Mouse (Mus musculus): Measurements from ENCODE around the gene Phka2.

Gene Phka2

DNA sequence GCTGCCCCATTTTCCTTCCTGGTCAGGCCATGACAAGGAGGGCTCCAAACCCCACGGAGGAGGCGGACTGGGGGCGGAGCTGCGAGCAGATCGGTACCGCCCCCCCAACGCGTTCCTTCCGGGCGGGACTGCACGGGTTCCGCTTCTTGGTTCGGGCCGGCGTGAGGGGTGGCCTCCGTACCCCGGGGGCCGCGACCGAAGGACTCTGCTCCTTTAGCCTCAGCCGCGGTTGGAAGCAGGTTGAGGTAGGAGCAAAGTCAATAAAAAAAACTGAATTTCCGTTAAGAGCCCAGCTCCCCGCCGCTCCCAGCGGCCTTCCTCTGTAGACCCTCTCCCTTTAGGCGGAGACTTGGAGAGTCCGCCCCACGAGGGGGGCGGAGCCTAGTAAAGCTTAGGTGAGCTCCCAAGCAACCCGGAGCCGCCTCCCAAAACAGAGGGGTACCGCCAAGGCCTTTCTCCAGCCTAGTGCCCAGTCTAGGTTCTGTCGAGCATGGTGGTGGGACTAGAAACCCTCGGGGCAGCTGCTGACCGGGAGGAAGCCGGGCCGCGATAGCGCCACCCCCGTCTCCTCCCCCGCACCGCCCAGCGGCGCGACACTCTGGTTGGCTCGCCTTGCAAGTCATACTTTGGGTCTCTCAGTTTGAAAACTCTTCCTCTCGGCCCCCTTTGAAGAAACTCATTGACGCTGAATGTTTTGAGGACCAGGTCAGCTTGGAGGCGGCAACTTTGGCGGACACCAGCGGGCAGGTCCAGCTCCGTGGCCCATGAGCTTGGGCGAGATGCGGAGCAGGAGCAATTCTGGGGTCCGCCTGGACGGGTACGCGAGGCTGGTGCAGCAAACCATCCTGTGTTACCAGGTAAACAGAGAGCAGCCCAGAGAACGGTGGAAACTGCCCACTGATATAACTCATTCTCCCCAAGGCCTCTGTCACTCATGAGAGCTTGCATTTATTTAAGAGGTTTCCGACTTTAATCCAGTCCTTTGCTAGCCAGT, at the start of gene Phka2:
Gene Phka2, plus strand, starts transcription at position 119 of the 994 bp plus-strand sequence.
- DNase-seq (ENCODE audit: low spot score in 2 of 2): peak; percentile 63 to 72

DNA sequence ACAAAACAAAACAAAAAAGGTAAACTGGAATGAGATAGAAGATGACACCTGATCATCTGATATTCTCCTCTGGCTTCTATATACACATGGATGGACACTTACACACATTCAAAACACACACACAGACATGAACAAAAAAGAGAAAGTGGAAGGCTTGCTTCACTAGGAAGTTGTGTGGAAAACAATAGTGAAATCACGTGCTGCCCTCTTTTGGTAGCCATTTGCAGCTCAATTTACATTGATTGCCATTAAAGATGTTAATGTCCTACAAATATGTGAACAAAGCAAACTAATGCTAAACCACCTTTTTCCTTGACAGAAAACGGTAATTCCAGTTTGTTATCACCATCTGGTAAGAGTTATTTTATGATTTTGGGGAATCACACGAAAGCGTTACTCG, 46.3 kb upstream of the Phka2 start:
- no peak for DNase-seq (ENCODE audit: low spot score in 2 of 2)

DNA sequence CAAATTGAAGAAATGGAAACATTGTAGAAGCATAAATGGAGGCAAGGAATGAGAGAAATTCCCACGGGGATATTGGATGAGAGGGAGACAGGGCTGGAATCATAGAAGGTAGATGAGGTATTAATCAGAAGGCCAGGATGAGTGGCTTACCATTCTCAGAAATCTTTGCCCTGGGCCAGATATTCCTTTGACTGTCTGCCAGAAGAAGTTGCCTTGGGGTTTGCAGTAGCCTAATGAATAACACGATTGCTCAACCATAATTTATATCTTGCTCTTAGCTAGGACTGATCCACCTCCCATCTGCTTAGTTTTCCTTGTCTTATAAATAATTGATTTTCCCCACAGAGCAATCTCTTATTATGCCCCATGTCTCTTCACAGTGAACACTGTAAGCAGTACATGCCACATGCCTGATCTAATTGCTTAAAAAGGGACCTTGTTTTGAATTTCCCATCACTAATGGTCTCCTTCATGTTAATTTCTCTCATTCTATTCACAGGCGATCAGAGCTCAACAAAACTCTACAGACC, 30.6 kb upstream of the Phka2 start:
- DNase-seq (ENCODE audit: low spot score in 2 of 2): no peak

DNA sequence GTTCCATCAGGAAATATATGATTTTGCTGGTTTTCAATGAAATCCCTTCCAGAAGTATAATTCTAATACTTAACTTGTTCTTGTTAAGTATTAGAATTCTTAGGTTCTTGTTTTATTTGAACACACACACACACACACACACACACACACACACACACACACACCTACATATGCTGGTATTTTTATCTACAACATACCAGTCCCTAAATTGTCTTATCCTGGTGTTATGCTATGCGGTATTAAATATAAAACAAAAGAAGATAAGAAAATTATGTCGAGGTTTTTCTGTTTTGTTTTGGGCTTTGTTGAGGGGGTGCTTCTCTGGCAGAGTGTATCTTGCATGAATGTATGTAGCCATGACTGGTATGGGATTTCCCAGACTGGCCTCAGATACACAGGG, 12.2 kb upstream of the Phka2 start:
- no peak for DNase-seq (ENCODE audit: low spot score in 2 of 2)

DNA sequence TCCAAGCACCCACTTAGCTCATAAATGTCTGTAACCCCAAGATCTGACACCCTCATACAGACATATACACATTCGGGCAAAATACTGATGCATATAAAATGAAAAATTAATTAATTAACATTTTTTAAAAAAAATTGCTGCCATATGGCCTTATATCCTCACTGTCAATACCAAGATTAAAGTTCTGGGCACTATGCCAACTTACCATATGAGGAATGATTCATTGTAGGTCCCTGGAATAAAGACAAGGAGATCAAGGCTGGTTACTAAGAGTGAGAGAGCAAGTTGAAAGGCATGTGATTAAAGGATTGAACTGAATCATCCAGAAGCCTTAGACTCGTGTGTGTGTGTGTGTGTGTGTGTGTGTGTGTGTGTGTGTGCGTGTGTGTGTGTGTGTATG, 7.6 kb upstream of the Phka2 start:
- no peak for DNase-seq (ENCODE audit: low spot score in 2 of 2)

DNA sequence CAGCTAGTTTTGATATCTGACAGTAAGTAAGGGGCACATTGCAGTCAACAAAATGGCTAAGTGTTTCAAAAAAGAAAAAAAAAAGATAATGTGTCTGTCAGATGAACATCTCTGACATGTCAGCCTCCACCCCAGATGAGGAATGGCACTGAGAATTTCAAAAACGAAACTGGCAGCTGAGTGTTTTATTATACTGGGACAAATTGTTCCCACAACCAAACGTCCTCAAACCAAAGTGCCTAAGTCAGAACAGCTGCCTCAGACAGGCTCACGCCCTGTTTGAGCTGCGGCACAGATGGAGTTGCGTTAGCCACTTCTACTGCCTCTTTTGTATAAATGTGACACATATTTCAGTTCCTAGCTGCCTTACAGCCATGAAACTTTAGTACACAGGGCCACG, 7.0 kb upstream of the Phka2 start:
- no peak for DNase-seq (ENCODE audit: low spot score in 2 of 2)

DNA sequence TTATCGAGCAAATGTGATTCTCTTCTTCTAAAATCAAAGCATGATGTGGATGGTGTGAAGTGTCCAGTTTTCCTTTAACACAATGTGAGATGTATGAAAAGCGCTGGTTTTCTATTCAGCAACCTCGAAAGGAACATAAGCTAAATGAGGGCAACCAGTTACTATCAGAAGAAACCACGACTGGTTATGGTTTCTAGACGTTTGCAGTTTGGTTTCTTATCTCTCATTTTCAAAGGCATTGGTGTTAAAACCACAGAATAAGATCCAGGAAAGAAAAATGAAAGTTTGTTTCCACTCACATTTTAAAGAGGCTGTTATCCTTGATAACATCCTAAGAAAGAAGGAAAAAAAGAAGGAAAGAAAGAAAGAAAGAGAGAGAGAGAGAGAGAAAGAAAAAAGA, 5.5 kb upstream of the Phka2 start:
- DNase-seq (ENCODE audit: low spot score in 2 of 2): no peak

DNA sequence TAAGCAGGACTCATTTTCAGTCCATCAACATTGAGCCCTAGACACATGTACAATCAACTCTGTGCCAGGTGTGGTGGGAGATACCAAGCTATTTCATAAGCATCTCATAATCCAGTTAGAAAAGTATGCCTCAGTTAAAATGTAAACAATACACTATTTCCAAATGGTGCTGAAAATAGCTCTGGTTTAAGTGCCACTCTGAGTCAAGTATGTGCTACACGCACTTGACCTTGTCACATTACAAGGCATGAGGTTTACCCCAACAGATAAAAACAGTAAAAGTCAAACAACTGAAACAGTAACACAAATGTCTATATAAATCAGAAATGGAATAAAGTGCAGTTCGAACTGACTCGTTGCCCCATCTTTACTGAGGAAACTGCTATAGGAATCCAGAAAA, 871 bp upstream of the Phka2 start:
- DNase-seq (ENCODE audit: low spot score in 2 of 2): no peak

DNA sequence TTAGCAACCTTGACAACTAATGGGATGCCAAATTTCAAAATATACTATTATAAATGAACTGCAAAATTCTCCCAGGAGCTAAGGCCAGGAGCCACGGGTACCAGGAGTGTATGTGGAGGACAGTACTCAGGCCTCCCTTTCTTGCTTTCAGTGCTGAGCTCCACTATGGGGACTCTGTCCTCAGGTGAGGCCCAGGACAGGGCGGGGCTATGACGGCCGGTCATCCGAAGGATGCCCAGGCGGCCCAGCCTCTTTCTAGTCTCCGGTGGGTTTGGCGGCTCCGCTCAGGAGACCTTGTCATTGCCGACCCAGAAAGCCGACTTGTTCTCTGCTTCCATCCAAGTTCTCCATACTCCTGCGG, 299 bp upstream of the Phka2 start:
- DNase-seq (ENCODE audit: low spot score in 2 of 2): no peak

DNA sequence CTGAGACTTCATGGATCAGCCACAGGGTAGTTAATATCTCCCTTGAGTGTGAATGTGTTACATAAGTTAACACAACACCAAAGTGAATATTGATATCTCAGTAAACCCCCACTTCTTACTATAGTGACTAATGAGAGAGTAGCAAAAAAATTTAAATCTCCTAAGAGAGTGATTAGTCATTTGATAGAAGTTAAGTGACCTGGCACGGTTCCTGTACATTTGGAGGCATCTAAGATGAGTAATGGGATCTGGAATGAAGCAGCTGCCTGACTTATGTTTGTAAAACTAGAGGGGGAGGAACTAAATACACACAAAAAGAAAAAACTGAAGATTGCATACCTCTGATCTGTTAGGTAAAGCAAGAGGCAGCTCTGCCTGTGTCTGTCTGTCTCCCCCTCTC, 7.1 kb downstream of the Phka2 start:
- no peak for DNase-seq (ENCODE audit: low spot score in 2 of 2)

DNA sequence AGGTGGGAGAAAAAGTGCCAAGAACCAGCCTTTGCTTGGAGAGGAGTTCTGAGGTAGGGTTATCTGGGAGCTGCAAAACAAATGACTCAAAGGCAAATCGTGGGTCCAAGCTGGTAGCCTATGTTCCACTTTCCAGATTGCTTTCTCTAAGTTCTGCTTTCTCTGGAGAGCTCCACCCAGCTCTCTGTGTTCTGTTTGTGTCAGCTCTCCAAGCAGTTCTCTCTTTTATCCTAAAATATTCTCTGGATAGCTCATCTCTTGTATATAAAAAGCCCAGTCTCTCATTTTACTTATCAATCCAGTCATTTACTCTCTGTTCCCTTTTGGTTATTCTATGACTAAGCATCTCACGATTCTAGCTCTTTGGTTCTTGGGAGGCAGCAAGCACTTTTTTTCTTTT, 8.2 kb downstream of the Phka2 start:
- DNase-seq (ENCODE audit: low spot score in 2 of 2): no peak

DNA sequence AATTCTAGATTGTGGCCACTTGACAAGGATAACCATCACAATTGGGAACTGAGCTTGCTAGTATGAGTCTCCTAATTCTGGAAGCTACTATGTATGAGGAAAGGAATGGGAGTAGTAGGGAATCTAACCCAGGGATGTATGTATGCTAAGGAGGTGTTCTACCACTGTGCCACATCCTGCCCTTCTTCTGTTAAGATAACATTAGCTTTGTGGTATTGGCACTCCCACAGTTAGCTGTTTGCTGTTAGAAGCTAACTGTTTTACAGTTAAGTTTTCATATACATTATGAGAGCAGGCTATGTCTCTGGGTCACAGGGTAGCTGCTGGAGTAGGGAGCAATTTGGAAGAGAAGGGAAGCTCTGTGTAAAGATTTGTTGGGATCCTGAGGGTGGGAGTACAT, 14.1 kb downstream of the Phka2 start:
- DNase-seq (ENCODE audit: low spot score in 2 of 2): no peak

DNA sequence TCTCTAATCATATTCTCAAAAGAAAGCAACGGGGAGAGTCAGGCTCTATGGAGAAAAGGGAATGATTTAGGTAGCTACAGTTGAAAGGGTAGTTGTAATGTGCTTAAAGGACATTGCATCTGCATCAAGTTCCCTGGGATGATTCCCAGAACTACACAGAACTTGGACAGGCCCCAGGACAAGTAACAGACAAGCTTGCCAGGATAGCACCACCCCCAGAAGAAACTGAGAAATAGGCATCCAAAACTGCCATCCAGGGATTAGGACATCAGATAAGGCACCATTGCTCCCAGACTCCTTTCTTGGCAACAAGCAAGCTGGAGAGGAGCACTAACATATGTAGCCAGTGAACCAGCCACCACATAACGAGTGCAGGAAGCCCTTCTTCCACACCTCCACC, 40.8 kb downstream of the Phka2 start:
- DNase-seq (ENCODE audit: low spot score in 2 of 2): no peak

DNA sequence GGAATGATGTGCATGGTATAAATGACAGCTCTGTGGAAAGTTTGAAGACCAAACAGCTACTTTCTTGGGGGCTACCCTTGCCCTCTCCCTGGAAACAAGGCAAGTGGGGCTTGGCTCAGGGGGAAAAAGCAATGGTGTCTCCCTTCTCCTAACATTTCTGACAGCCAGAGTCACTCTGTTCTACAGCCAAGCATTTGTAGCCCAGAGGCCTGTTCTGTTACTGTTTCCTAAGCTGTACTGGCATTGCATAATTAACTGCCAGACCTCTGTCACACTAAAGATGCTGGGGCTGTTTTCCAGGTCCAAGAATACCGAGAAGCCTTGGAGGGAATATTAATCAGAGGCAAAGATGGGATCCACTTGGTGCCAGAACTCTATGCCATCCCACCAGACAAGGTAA, 46.9 kb downstream of the Phka2 start:
- no peak for DNase-seq (ENCODE audit: low spot score in 2 of 2)

DNA sequence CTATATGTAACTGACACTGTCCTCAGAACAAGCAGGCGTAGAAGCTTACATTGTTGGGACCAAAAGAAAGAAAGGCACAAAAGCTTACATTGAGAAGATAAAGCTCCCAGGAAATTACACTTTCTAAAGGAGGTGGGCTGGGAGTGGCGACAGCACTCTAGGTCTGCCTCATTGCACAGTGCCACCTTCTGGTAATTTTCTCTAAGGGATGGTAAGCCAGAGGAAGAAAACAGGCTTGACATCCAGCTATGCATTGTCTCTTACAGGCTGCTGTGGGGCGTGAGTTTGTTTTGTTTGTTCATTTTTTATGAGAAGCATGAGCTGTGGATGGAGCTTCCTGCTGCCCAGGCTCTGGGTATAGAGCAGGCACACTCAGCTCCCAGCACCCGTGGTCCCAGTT, 50.1 kb downstream of the Phka2 start:
- no peak for DNase-seq (ENCODE audit: low spot score in 2 of 2)

DNA sequence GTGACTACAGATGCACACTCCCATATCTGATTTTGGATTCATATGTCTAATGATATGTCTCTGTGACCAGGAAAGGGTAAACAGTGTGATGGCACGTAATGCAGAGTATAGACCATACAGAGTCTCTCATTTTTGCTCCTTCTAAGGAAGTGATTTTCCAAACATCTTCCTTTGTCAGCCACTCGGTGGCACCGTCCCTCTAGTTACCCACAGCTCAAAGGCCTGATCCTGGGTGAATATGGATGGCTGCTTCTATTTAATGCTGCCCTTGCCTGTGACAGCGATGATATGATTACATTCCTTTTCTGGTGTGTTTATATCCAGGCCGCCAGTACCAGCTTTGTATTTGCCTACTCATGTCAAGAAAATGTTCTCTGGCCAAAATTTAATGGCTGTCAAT, 81.6 kb downstream of the Phka2 start:
- no peak for DNase-seq (ENCODE audit: low spot score in 2 of 2)

DNA sequence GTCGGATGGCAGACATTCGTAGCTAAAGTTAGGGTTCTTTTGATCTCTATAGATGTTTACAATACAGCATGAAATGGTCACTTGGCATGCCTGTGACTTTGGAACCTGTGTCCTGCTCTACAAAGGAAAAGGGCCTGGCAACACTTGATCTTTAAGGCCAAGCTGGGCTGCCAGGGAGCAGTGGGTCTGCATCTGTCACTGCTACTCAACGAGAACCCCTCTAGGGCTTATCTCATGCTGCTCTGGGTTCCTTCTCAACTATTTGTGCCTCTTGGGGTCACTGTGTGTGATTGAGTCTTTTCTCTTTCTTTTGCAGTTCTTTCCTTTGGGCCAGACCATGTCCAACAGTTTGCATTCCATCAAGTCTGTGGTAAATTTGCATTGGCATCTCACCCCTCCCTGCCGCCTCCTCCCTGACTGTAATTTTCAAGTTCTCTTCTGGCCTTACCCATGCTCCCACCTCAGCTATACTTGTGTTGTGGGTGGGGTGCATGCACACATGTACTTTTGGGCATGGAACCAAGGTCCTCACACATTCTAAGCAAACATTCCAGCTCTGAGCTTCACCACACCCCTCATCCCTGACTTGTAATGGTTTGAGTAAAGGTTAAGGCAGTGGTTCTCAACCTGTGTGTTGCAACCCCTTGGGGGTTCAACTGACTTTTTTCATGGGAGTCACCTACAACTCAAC, 82.3 kb downstream of the Phka2 start:
- no peak for DNase-seq (ENCODE audit: low spot score in 2 of 2)

DNA sequence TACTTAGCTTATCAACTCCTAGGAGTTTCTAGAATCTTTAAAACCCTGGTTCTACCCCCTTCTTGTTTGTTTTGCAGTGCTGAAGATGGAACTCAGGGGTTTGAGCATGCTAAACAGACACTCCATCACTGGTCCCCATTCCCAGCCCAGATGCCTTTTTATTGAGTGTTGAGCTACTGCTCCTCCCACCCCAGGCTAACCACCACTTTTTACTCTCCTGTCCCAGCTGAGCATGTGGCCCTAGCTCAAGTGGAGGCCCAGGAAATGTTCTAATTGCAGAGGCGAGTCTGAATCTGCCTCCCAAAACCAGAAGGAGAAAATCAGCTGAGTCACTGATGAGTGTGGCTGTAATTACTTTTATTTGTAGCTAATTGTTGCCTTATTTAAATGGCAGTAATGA, 83.1 kb downstream of the Phka2 start:
- DNase-seq (ENCODE audit: low spot score in 2 of 2): no peak

DNA sequence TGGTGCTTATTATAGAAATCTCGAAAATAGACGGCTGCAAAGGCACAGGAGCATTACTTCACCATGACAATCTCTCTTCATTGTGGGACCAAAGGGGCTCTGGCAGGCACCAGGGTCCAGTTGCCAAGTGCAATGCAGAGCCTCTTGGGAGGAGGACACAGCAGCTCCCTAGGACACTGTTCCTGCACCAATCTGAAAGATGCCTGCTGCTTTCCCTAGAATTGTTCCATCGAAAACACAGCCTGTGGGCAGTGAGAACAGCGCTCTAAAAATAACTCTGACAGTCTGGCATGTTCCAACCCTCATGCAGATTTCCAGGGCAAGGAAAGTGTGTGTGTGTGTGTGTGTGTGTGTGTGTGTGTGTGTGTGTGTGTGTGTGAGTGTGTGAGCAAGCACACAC, 86.6 kb downstream of the Phka2 start:
- no peak for DNase-seq (ENCODE audit: low spot score in 2 of 2)

DNA sequence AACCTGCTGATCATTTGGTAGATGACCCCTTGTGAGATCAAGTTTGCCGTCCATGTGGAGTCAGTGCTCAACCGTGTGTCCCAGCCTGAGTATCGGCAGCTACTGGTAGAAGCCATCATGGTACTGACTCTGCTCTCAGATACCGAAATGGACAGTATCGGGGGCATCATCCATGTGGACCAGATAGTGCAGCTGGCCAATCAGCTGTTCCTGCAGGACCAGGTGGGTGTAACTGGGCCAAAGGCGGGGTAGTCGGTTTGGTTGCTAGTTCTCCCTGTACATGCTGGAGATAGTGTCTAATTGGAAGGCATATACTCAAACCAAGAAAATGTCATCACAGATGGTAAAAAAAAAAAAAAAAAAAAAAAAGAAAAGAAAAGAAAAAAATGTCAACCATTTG, 88.2 kb downstream of the Phka2 start:
- DNase-seq (ENCODE audit: low spot score in 2 of 2): no peak

DNA sequence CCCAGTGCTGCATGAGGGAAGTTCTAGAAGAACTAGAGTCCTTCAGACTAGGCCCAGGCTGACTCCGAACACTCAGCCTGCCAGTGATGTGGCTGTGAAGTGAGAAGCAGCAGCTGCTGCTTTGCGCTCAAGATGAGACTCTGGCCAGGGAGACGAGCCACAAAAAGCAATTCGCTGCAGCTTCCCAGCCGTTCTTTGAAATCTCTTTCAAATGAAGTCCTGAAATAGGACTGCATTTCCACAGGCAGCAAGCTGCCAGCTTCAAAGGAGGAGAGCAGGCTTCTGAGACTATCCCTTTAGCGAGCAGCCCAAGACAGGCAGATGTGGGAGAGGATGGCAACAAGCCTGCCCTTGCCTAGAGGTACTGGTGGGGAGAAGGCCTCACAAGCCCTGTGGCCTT, 91.0 kb downstream of the Phka2 start:
- no peak for DNase-seq (ENCODE audit: low spot score in 2 of 2)

DNA sequence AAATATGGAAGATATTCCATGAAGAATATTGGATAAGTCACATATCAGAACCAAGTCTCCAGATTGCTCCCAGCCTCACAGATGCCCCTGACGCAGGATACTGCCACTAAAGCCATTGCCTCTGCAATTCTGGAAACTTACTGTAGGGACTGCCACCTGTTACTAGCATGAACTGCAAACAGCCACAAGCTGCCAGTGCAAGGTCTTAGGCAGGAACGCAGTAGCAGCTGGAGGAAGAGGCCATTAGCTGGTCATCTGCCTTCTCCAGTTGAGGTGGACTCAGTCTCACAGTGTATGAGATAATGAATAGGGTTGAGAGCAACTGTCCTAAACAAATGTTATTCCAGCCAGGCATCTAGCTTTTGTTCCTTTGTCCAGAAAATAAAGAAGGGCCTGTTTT, 96.1 kb downstream of the Phka2 start:
- no peak for DNase-seq (ENCODE audit: low spot score in 2 of 2)

Measured in frontal cortex, postnatal 25 days (tissue).